Mouse (Mus musculus) intestine, embryonic 14.5 days (tissue): Measurements from ENCODE around the gene Zkscan17. TPM values are rescaled to one million over a fixed set of nuclear protein-coding genes. Genes with fewer than 3 reads are reported as not detected.

ENCODE experiments used
- ATAC-seq: fragments of 200-750 bp; cut with Nextera tagmentation; replicated peaks from 2 replicates; pipeline ENCODE4 v1.8.0; 2017; ENCODE audit warnings: low read depth, moderate number of reproducible peaks, moderate TSS enrichment, moderate library complexity; ENCODE audit not compliant: low FRiP score, low TSS enrichment
- DNase-seq: peaks from one replicate; pipeline ENCODE4 v3.0.0-alpha.2; 2018; ENCODE audit warnings: low spot score
- H3K27ac ChIP-seq: fragments of 300-500 bp; sonication (generic); 2 replicates; pipeline ENCODE4 v1.5.1; 2014; ENCODE audit warnings: low read depth, mild to moderate bottlenecking, control low read depth
- H3K27me3 ChIP-seq: fragments of 300-500 bp; sonication (generic); replicated peaks from 2 replicates; pipeline ENCODE4 v1.6.1; 2014; ENCODE audit warnings: low read length, control low read depth; ENCODE audit not compliant: control insufficient read depth, insufficient read depth
- H3K36me3 ChIP-seq: fragments of 300-500 bp; sonication (generic); 2 replicates; pipeline ENCODE4 v1.6.1; 2014; ENCODE audit warnings: low read length, control low read depth; ENCODE audit not compliant: control insufficient read depth, insufficient read depth
- H3K4me1 ChIP-seq: fragments of 300-500 bp; sonication (generic); replicated peaks from 2 replicates; pipeline ENCODE4 v1.6.1; 2014; ENCODE audit warnings: low read length, control low read depth, mixed read lengths; ENCODE audit not compliant: control insufficient read depth, insufficient read depth
- H3K4me2 ChIP-seq: fragments of 300-500 bp; sonication (generic); 2 replicates; pipeline ENCODE4 v1.6.1; 2014; ENCODE audit warnings: low read length
- H3K4me3 ChIP-seq: fragments of 300-500 bp; sonication (generic); 2 replicates; pipeline ENCODE4 v1.5.1; 2014; ENCODE audit warnings: low read depth, low read length, control low read depth, mixed read lengths
- H3K9ac ChIP-seq: fragments of 300-500 bp; sonication (generic); 2 replicates; pipeline ENCODE4 v1.6.1; 2014; ENCODE audit warnings: mild to moderate bottlenecking, low read length
- H3K9me3 ChIP-seq: fragments of 300-500 bp; sonication (generic); 2 replicates; pipeline ENCODE4 v1.6.1; 2016; ENCODE audit warnings: low read length, control low read depth; ENCODE audit not compliant: control insufficient read depth
- WGBS: fragments of 180-500 bp; shearing (Covaris S2); extraction: QIAGEN DNeasy Blood & Tissue Kit; methylation state at CpG from one replicate; pipeline ENCODE4 v1.1.7; 2014; 5-methylcytosine and 5-hydroxymethylcytosine counted together
- polyA plus RNA-seq: library from polyadenylated mRNA; unstranded; fragments of >200 nt; fragmentation: Nextera tagmentation; extraction: Ambion mirVana; gene quantifications from 2 replicates; pipeline ENCODE4 v1.2.1, GENCODE M21; 2014

Gene Zkscan17
- polyA plus RNA-seq, 1 experiment from 2014 or later: 21.0 TPM

DNA sequence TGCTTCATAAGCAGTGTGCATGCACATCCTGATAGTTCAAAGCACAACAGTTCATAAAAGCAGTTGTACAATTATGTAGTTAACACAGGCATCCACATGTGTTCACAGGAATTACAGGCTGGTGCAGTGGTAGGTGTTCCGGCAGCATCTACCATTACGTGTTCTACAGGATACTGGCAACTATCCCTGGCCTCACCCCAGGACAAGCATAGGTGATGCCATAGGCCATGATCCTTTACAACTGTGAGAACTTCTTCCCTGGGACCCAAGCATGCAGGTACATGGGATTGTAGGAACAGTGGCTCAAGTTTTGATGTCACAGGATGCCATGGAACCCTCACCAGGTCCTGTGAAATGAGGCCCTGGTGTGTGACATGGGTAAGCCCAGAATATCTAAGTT lies 66.1 kb downstream of the Zkscan17 start:
- H3K4me2 ChIP-seq: no peak overlapping the region
- peaks cover 10% of the 10 kb centered on the region; the same call in 1 of the 2 replicates for H3K4me1 ChIP-seq
- H3K9ac ChIP-seq: no peak overlapping the region
- ATAC-seq (no peak), DNase-seq (no peak)
- peaks cover 59% of the 10 kb centered on the region for H3K36me3 ChIP-seq
- H3K27me3 ChIP-seq: no peaks in the 10 kb centered on the region
- 95% methylated on average over 2 of the region's 2 CpGs for WGBS
- H3K9me3 ChIP-seq: peaks cover 17% of the 10 kb centered on the region
- H3K27ac ChIP-seq: no peak overlapping the region
- H3K4me3 ChIP-seq: no peak overlapping the region

DNA sequence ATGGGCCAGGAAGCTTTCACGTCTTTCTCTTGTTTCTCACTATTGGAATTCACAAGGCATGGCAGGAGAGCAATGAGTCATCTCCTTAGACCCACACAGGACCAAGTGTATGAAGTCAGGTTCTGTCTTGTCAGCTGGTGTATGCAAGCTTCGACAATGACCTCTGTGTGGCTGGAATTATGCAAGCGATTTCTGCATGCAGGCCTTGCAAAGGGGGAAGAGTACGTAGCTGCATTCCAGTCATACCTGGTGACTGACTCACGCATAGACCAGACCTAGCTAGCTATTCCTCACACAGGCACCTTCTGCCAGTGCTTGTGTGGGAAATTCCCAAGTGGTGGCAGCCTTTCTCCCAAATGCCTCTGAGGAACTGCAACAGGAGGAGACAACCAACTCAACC lies 67.6 kb downstream of the Zkscan17 start:
- Histone ChIP-seq H3K4me2 (no peak overlapping the region), H3K27ac (no peak overlapping the region), H3K4me3 (no peak overlapping the region), H3K9me3 (peaks cover 8% of the 10 kb centered on the region), H3K27me3 (no peaks in the 10 kb centered on the region), H3K9ac (no peak overlapping the region), H3K36me3 (peaks cover 66% of the 10 kb centered on the region), H3K4me1 (peaks cover 10% of the 10 kb centered on the region; the same call in 1 of the 2 replicates)
- WGBS: 13% methylated on average over 5 of the region's 5 CpGs
- ATAC-seq (peak; percentile 62), DNase-seq (peak; percentile 66)

DNA sequence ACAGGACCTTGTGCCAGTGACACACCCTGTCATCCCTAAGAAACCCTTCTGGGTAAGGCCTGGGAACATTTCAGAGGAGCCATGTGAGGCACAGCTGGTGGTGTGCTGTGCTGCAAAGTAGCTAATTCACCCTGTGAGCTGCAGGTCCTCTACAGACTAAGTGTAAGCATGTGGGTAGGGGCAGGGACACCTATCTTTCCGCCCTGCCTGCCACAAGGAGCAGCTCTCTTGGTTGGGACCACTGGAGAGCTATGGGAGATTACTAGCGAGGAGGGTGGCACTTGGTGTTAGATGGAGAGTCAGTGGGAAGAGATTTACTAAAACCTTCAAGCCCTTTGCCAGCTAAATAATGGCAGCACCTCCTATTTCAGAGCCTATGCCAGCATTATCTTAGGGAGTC lies 69.7 kb downstream of the Zkscan17 start:
- no peak for DNase-seq
- H3K27me3 ChIP-seq: no peaks in the 10 kb centered on the region
- peaks cover 63% of the 10 kb centered on the region for H3K36me3 ChIP-seq
- H3K4me2 ChIP-seq: no peak overlapping the region
- H3K4me1 ChIP-seq: peaks cover 10% of the 10 kb centered on the region; the same call in 1 of the 2 replicates
- H3K9ac ChIP-seq: no peak overlapping the region
- H3K9me3 ChIP-seq: no peaks in the 10 kb centered on the region
- ATAC-seq: no peak
- no peak overlapping the region for H3K27ac ChIP-seq
- H3K4me3 ChIP-seq: no peak overlapping the region
- WGBS: 95% methylated on average over 2 of the region's 2 CpGs

DNA sequence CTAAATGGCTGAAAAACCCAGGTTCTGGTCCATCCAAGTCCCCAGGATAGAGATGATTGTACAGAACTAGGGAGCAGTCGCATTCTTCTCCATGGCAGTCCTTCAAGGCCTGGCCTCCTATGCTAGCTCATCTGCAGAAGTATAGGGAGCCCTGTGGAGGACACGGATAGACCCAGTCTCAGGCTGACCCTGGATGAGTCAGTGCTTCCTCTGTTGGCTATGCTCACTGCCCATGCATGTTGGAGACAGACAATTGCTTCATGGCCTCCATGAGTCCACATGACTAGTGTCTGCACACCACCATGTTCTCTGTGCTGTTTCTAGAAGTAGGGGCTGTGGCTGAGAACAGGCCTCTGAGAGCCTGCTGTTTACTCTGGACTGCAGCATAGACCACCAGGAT lies 70.2 kb downstream of the Zkscan17 start:
- 92% methylated on average over 2 of the region's 2 CpGs for WGBS
- ATAC-seq (no peak), DNase-seq (no peak)
- Histone ChIP-seq H3K4me3 (no peak overlapping the region), H3K4me2 (no peak overlapping the region), H3K9me3 (no peaks in the 10 kb centered on the region), H3K27me3 (no peaks in the 10 kb centered on the region), H3K27ac (no peak overlapping the region), H3K36me3 (peaks cover 67% of the 10 kb centered on the region), H3K4me1 (peaks cover 10% of the 10 kb centered on the region; the same call in 1 of the 2 replicates), H3K9ac (no peak overlapping the region)

DNA sequence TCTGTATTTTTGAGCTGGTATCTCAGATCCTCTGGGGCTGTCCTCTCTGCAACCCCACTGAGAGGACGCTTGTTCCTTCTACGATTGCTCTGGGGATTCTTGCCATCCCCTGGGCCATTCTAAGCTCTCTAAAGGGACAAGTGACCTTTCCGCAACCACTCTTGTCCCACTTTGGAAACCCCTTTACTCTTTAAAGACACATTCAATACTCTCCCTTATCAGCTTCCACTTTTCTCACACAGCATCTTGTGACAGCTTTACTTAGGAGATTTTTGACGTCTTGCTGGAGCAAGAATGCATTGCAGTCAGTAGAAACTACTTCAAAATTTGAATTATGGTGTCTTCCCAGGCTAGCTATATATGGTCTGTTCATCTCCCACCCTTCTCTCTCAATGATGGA lies 75.5 kb downstream of the Zkscan17 start, which contains the start of gene Snap47:
Gene Snap47, minus strand, starts transcription at position 101 of the 400 bp plus-strand sequence.
- 82% methylated on average over 4 of the region's 4 CpGs for WGBS
- peak within 1 kb of the TSS; percentile 87 for H3K4me3 ChIP-seq
- no peak for ATAC-seq
- peak within 1 kb of the TSS; percentile 77; the same call in 1 of the 2 replicates for H3K27ac ChIP-seq
- no peak for DNase-seq
- peaks cover 46% of the 10 kb centered on the region for H3K36me3 ChIP-seq
- H3K9me3 ChIP-seq: no peaks in the 10 kb centered on the region
- H3K27me3 ChIP-seq: no peaks in the 10 kb centered on the region
- peak within 1 kb of the TSS; percentile 75 for H3K9ac ChIP-seq
- H3K4me1 ChIP-seq: peaks cover 16% of the 10 kb centered on the region
- H3K4me2 ChIP-seq: peak within 1 kb of the TSS; percentile 95

DNA sequence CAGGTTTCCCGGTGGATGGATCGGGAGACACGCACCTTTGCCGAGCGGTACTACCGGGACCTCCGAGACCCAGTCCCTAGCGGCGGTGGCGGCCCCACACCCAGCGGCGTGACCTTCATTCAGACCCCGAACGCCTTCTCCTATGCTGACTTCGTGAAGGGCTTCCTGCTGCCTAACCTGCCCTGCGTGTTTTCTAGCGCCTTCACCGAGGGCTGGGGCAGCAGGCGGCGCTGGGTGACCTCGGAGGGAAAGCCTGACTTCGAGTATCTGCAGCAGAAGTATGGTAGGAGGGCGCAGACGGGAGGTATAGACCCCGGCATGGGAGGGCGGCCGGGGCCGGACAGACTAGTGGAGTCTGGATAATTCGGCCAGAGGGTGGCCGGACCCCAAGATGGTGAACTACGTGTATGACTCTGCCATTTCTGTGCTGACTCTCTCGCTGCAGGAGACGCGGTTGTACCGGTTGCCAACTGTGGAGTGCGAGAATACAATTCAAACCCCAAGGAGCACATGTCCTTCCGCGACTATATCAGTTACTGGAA lies 76.2 kb downstream of the Zkscan17 start:
- peaks cover 38% of the 10 kb centered on the region for H3K36me3 ChIP-seq
- H3K9me3 ChIP-seq: no peaks in the 10 kb centered on the region
- H3K27ac ChIP-seq: peak overlapping the region; percentile 77; the same call in 1 of the 2 replicates
- H3K27me3 ChIP-seq: no peaks in the 10 kb centered on the region
- peak overlapping the region; percentile 75 for H3K9ac ChIP-seq
- under 1% methylated on average over 38 of the region's 38 CpGs for WGBS
- H3K4me1 ChIP-seq: peaks cover 16% of the 10 kb centered on the region
- peak; percentile 78 for ATAC-seq
- DNase-seq: no peak
- peak overlapping the region; percentile 87 for H3K4me3 ChIP-seq
- peak overlapping the region; percentile 95 for H3K4me2 ChIP-seq

DNA sequence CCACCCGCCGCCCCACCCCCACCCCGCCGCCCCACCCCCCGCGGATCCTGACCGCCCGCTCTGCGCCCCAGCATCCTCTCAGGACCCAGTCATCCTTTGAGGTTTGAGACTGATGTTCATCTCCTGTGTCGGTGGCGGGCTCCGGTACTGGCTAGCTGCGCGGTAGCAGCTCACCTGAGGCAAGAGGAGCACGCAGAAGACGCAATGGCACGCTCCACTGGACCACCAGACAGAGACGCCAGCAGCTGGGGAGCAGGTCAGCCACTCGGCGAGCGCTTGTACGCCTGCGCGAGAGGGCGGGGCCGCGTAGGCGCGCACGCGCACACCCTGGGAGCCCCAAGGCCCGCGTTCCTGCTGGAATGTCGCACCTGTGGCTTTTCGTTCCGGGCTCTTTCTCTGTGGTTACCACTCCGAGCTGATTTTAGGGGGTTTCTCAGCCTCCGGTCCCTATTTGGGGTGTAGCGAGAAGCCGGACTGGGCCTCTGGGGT lies 76.8 kb downstream of the Zkscan17 start, which contains the start of gene Jmjd4:
Gene Jmjd4, plus strand, starts transcription at position 305 of the 489 bp plus-strand sequence.
- peak; percentile 93 for DNase-seq
- peak within 1 kb of the TSS; percentile 95 for H3K4me2 ChIP-seq
- H3K27ac ChIP-seq: peak within 1 kb of the TSS; percentile 77; the same call in 1 of the 2 replicates
- H3K9ac ChIP-seq: peak within 1 kb of the TSS; percentile 75
- peaks cover 16% of the 10 kb centered on the region for H3K4me1 ChIP-seq
- peak within 1 kb of the TSS; percentile 87 for H3K4me3 ChIP-seq
- H3K36me3 ChIP-seq: peaks cover 33% of the 10 kb centered on the region
- no peaks in the 10 kb centered on the region for H3K27me3 ChIP-seq
- peak; percentile 94 for ATAC-seq
- under 1% methylated on average over 36 of the region's 40 CpGs for WGBS
- H3K9me3 ChIP-seq: no peaks in the 10 kb centered on the region

DNA sequence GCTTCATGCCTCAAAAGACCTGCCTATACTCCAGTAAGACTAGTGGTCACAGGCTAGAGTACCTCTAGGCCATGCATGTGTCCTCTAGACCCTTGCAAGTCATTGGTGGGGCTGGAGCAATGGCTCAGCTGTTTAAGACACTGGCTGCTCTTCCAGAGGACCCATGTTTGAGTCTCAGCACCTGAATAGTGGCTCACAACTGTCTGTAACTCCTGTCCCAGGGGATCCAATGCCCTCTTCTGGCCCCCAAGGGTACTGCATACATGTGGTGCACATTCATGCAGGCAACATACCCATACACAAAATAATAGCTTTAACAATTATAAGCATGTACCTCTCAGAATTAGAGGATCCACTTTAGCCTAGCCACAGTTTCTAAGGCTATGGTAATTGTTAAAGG lies 83.4 kb downstream of the Zkscan17 start:
- H3K4me1 ChIP-seq: no peaks in the 10 kb centered on the region
- ATAC-seq (no peak), DNase-seq (peak; percentile 32)
- H3K27ac ChIP-seq: no peak overlapping the region
- no peaks in the 10 kb centered on the region for H3K9me3 ChIP-seq
- H3K27me3 ChIP-seq: no peaks in the 10 kb centered on the region
- H3K4me2 ChIP-seq: no peak overlapping the region
- H3K4me3 ChIP-seq: no peak overlapping the region
- H3K9ac ChIP-seq: no peak overlapping the region
- peaks cover under 1% of the 10 kb centered on the region for H3K36me3 ChIP-seq

DNA sequence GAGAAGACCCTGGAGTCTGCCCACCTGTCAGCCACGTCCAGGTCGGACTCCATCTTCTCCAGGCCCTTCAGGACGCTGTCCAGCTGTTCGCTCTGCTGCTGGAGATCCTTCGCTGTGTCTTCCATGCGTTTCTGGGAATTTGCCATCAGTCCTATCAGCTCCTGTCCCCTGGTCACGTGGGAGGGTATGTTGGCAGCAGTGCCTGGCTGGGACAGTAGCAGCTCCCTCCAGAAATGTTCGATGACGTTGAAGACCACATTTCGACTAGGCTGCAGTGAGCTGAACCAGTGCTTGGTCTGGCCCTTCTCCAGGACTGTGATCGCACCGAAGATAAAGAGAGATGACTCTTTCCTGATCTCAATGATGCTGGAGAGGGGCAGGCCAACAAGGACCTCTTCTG lies 88.6 kb downstream of the Zkscan17 start:
- Histone ChIP-seq H3K36me3 (peaks cover 15% of the 10 kb centered on the region), H3K4me3 (no peak overlapping the region), H3K9me3 (peaks cover 6% of the 10 kb centered on the region), H3K9ac (no peak overlapping the region), H3K27me3 (no peaks in the 10 kb centered on the region), H3K27ac (no peak overlapping the region), H3K4me2 (no peak overlapping the region), H3K4me1 (no peaks in the 10 kb centered on the region)
- DNase-seq (no peak), ATAC-seq (no peak)
- WGBS: 92% methylated on average over 12 of the region's 12 CpGs
